Mouse (Mus musculus) neural tube, embryonic 14.5 days (tissue): Measurements from ENCODE around the gene Btbd11. TPM values are rescaled to one million over a fixed set of nuclear protein-coding genes. Genes with fewer than 3 reads are reported as not detected.

Experiments
- ATAC-seq: fragments of 200-750 bp; cut with Nextera tagmentation; 2 replicates; pipeline ENCODE4 v1.8.0; 2017; ENCODE audit warnings: low read depth, mild to moderate bottlenecking, moderate TSS enrichment, moderate library complexity
- H3K27ac ChIP-seq: fragments of 300-500 bp; sonication (generic); 2 replicates; pipeline ENCODE4 v1.5.1; 2014; ENCODE audit warnings: low read depth, mild to moderate bottlenecking, control low read depth, low read length, moderate library complexity, mixed read lengths
- H3K27me3 ChIP-seq: fragments of 300-500 bp; sonication (generic); 2 replicates; pipeline ENCODE4 v1.6.1; 2014; ENCODE audit warnings: low read length; ENCODE audit not compliant: control insufficient read depth, insufficient read depth
- H3K36me3 ChIP-seq: fragments of 300-500 bp; sonication (generic); 2 replicates; pipeline ENCODE4 v1.6.1; 2014; ENCODE audit warnings: low read length, mixed read lengths; ENCODE audit not compliant: control insufficient read depth, insufficient read depth
- H3K4me1 ChIP-seq: fragments of 300-500 bp; sonication (generic); 2 replicates; pipeline ENCODE4 v1.6.1; 2014; ENCODE audit warnings: low read length; ENCODE audit not compliant: control insufficient read depth, insufficient read depth
- H3K4me2 ChIP-seq: fragments of 300-500 bp; sonication (generic); 2 replicates; pipeline ENCODE4 v1.6.1; 2014; ENCODE audit warnings: mild to moderate bottlenecking, low read depth, low read length, control low read depth
- H3K4me3 ChIP-seq: fragments of 300-500 bp; sonication (generic); 2 replicates; pipeline ENCODE4 v1.5.1; 2014; ENCODE audit warnings: low read depth, low read length, control low read depth, mixed read lengths
- H3K9ac ChIP-seq: fragments of 300-500 bp; sonication (generic); replicated peaks from 2 replicates; pipeline ENCODE4 v1.6.1; 2014; ENCODE audit warnings: low read depth, mild to moderate bottlenecking, control low read depth, low read length, mixed read lengths
- H3K9me3 ChIP-seq: fragments of 300-500 bp; sonication (generic); 2 replicates; pipeline ENCODE4 v1.6.1; 2016; ENCODE audit warnings: low read length; ENCODE audit not compliant: control insufficient read depth
- WGBS: fragments of 180-500 bp; shearing (Covaris S2); extraction: QIAGEN DNeasy Blood & Tissue Kit; methylation state at CpG from one replicate; pipeline ENCODE4 v1.1.7; 2014; 5-methylcytosine and 5-hydroxymethylcytosine counted together
- polyA plus RNA-seq: library from polyadenylated mRNA; unstranded; fragments of >200 nt; fragmentation: Nextera tagmentation; extraction: Ambion mirVana; gene quantifications from 2 replicates; pipeline ENCODE4 v1.2.1, GENCODE M21; 2014

The Btbd11 gene
- polyA plus RNA-seq, 1 experiment from 2014 or later = 32.1 TPM

DNA sequence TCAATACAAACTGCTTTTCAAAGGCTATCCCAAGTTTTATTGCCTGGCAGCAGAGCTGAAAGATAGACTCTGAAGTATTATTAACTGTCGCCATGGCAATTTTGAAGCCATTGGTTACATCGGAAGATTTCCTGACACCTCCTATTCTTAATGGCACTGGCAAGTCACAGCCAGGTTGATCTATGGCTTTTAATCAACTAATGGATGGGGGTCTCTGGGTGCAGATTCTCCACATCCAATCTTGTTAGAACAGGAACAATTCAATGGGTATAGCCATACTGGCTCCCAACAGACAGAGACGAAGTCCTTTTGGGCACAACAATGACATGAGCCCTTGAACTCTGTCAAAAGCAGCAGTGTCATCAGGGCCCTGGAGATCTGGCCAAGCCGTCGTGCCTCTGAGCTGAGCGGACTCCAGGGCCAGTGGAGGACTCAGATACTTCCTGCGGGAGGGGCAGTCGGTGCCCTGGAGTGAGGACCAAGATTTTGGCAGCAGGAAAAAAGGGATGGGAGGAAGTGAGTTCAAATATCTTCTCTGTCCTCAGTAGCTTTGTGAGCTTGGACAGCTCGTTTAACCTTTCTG is 114.0 kb downstream of the Btbd11 start:
- Histone ChIP-seq H3K4me2 (no peak overlapping the region), H3K4me3 (no peak overlapping the region), H3K4me1 (no peaks in the 10 kb centered on the region), H3K9ac (no peak overlapping the region), H3K27ac (no peak overlapping the region), H3K36me3 (no peaks in the 10 kb centered on the region), H3K9me3 (no peaks in the 10 kb centered on the region), H3K27me3 (no peaks in the 10 kb centered on the region; the same call in 1 of the 2 replicates)
- ATAC-seq = peak; percentile 72; the same call in 1 of the 2 replicates
- WGBS = 45% methylated on average over 9 of the region's 9 CpGs

- H3K4me1 ChIP-seq = no peaks in the 10 kb centered on the region
- no peaks in the 10 kb centered on the region for H3K9me3 ChIP-seq
- H3K27me3 ChIP-seq = no peaks in the 10 kb centered on the region
- no peak overlapping the region for H3K4me2 ChIP-seq
- H3K9ac ChIP-seq = no peak overlapping the region
- ATAC-seq = no peak
- 65% methylated on average over 5 of the region's 5 CpGs for WGBS
- H3K4me3 ChIP-seq = no peak overlapping the region
- no peak overlapping the region for H3K27ac ChIP-seq
- no peaks in the 10 kb centered on the region for H3K36me3 ChIP-seq
Measured at GRCm38 (mm10) chr10:85501966-85502566, 115.5 kb downstream of the Btbd11 start.

- H3K27me3 ChIP-seq = no peaks in the 10 kb centered on the region
- H3K9me3 ChIP-seq = no peaks in the 10 kb centered on the region
- no peak overlapping the region for H3K27ac ChIP-seq
- no peaks in the 10 kb centered on the region for H3K36me3 ChIP-seq
- WGBS = 63% methylated on average over 9 of the region's 9 CpGs
- no peak overlapping the region for H3K4me3 ChIP-seq
- ATAC-seq = no peak
- no peak overlapping the region for H3K4me2 ChIP-seq
- no peak overlapping the region for H3K9ac ChIP-seq
- no peaks in the 10 kb centered on the region for H3K4me1 ChIP-seq
Measured at GRCm38 (mm10) chr10:85502656-85503055, 116.0 kb downstream of the Btbd11 start.

DNA sequence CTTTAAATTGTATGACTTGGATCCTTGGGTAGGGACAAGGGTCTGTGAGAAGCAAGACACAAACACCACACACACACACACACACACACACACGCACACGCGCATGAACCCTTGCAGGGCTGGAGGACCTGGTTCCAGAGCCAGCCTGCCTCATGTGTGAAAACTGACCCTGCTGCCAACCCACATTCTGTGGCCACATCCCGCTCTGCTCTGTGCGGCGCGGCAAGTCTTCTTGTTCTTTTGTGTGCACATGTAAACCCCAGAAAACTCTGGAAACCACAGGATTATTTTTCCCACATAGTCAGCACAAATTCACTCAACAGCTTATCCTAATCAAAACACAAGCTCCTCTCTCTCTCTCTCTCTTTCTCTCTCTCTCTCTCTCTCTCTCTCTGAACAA is 116.8 kb downstream of the Btbd11 start:
- H3K27ac ChIP-seq = no peak overlapping the region
- H3K36me3 ChIP-seq = no peaks in the 10 kb centered on the region
- H3K4me1 ChIP-seq = 0 out of 2 replicates have a peak, but pooled peaks cover 4% of the 10 kb centered on the region
- no peaks in the 10 kb centered on the region for H3K9me3 ChIP-seq
- no peak overlapping the region for H3K9ac ChIP-seq
- ATAC-seq = no peak
- no peak overlapping the region for H3K4me3 ChIP-seq
- no peaks in the 10 kb centered on the region for H3K27me3 ChIP-seq
- 100% methylated on average over 7 of the region's 7 CpGs for WGBS
- no peak overlapping the region for H3K4me2 ChIP-seq

DNA sequence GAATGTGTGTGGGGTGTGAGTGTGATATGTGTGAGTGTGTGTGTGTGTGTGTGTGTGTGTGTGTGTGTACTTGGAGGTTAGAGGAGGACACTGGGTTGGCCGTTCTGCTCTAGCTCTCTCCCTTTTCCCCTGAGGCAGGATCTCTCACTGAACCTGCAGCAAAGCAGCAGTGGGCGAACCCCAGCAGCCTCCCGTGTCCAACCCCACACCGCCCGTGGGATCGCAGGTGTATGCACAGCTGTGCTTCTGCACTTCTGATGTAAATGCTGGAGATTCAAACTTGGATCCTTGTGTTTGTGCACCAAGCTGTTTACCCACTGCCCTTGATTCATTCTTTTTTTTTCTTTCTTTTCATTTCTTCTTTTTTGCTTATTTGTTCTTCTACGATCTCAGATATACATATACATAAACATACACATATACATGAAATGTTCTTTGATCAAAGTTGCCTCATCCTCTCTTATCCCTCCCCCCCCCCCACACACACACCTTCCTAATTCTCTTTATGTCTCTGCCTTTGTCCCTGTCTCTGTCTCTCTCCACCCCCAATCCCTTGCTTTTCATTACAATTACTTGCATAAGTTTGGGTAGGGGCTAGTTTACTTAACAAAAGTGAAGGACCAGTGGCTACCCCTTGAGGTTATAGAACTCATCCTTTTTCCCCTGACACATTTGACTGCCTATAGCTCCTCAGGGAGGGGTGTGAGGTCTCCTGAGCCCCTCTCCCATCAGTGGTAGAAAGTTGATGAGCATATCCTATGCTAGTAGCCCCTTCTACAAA is 120.8 kb downstream of the Btbd11 start:
- H3K4me3 ChIP-seq = no peak overlapping the region
- no peaks in the 10 kb centered on the region for H3K9me3 ChIP-seq
- no peaks in the 10 kb centered on the region for H3K27me3 ChIP-seq
- H3K4me2 ChIP-seq = no peak overlapping the region
- H3K27ac ChIP-seq = no peak overlapping the region
- ATAC-seq = no peak
- WGBS = 59% methylated on average over 7 of the region's 7 CpGs
- 0 out of 2 replicates have a peak, but pooled peaks cover 4% of the 10 kb centered on the region for H3K4me1 ChIP-seq
- no peaks in the 10 kb centered on the region for H3K36me3 ChIP-seq
- no peak overlapping the region for H3K9ac ChIP-seq

DNA sequence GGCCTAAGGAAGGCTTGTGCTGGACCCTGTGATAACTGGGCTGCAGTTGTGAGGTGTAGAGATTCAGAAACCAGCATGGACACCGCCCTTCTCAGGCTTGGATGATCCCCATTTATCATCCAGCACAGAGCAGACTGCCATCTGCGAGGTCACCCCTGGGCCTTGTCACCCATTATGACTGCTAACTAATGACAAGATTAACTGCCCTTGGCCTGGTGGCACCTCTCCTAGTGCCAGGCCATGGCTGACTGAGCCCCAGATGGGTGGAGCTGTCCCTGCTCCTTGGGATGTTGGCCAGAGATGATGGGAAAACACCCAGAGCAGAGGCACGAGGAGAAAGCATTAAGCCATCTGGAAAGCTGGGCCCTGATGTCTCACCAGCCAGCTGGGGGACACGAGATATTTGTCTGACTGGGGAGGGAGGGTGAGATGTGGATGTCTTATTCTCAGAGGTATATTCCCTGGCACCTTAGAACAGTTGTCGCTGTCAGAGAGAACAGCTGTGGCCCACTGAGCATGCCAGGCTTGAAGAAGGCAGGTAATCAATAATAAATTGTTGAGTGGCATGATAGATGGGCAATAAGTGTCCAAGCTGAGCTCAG is 121.7 kb downstream of the Btbd11 start:
- Histone ChIP-seq H3K27me3 (no peaks in the 10 kb centered on the region), H3K4me1 (0 out of 2 replicates have a peak, but pooled peaks cover 4% of the 10 kb centered on the region), H3K9me3 (no peaks in the 10 kb centered on the region), H3K4me2 (no peak overlapping the region), H3K27ac (no peak overlapping the region), H3K36me3 (no peaks in the 10 kb centered on the region), H3K9ac (no peak overlapping the region), H3K4me3 (no peak overlapping the region)
- peak; percentile 56; the same call in 1 of the 2 replicates for ATAC-seq
- 42% methylated on average over 5 of the region's 5 CpGs for WGBS

DNA sequence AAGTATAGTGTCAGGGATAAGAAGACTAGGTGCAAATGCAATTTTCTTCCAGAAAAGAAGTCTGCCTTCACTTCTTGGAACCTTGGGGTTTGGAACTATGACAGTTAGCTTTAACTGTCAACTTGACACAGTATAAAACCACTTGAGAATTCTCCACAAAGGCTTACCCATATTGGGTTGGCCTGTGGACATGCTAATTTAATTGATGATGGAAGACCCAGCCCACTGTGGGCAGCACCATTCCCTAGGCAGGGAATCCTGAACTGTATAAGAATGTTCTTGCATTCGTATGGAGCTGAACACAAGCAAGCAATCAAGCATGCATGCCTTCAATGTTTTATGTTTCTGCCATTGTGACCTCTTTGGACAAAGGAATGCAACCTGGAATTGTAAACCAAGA is 122.4 kb downstream of the Btbd11 start:
- Histone ChIP-seq H3K36me3 (no peaks in the 10 kb centered on the region), H3K4me2 (no peak overlapping the region), H3K4me3 (no peak overlapping the region), H3K27ac (no peak overlapping the region), H3K27me3 (no peaks in the 10 kb centered on the region), H3K9me3 (no peaks in the 10 kb centered on the region), H3K9ac (no peak overlapping the region), H3K4me1 (0 out of 2 replicates have a peak, but pooled peaks cover 4% of the 10 kb centered on the region)
- 68% methylated on average over 1 of the region's 1 CpGs for WGBS
- no peak for ATAC-seq

GRCm38 (mm10) chr10:85510329-85510728 is 123.7 kb downstream of the Btbd11 start:
- H3K27me3 ChIP-seq = no peaks in the 10 kb centered on the region
- no peak overlapping the region for H3K9ac ChIP-seq
- no peak overlapping the region for H3K27ac ChIP-seq
- H3K4me2 ChIP-seq = no peak overlapping the region
- H3K9me3 ChIP-seq = no peaks in the 10 kb centered on the region
- ATAC-seq = no peak
- 7% methylated on average over 3 of the region's 3 CpGs for WGBS
- H3K36me3 ChIP-seq = no peaks in the 10 kb centered on the region
- H3K4me3 ChIP-seq = no peak overlapping the region
- H3K4me1 ChIP-seq = 0 out of 2 replicates have a peak, but pooled peaks cover 4% of the 10 kb centered on the region

DNA sequence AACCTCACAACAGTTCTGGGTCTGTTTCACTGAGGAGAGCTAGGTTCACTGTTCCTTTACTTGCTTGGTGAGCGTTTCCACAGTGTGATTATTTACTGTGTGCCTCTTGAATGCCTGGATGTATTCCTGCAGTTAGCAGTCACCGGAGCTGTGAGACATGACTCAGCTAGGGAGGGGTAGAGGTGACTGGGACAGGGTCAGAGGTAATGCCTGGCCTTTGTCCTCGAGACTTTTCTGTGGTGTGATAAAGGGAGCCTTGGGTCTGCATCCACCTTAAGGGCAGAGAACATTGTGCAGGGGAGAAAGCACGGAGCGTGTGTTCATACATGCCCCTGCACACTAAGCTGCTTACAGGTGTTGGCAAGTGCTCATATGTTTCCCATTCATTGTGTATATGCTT is 126.2 kb downstream of the Btbd11 start:
- Histone ChIP-seq H3K4me1 (peaks cover 5% of the 10 kb centered on the region), H3K9ac (no peak overlapping the region), H3K27me3 (no peaks in the 10 kb centered on the region), H3K4me2 (no peak overlapping the region), H3K36me3 (no peaks in the 10 kb centered on the region), H3K27ac (no peak overlapping the region), H3K9me3 (no peaks in the 10 kb centered on the region), H3K4me3 (no peak overlapping the region)
- no peak for ATAC-seq
- whole genome bisulfite sequencing = 77% methylated on average over 5 of the region's 5 CpGs
